Mouse (Mus musculus): Measurements from ENCODE around the gene Gucy2e. TPM values are rescaled to one million over a fixed set of nuclear protein-coding genes. Genes with fewer than 3 reads are reported as not detected.

Gene Gucy2e
- 0.53 and 0.88 TPM in 2 replicates for polyA plus RNA-seq (2015; fragmentation: Nextera tagmentation; extraction: Ambion mirVana)

GRCm38 (mm10) chr11:69236926-69237260 lies at the start of gene Gucy2e:
Gene Gucy2e (minus strand): TSS chr11:69237036.

GRCm38 (mm10) chr11:69197743-69198142 lies 39.1 kb downstream of the Gucy2e start, which contains the start of gene Alox8:
Gene Alox8 (minus strand): TSS chr11:69197843.

Other genes with a start within 250 kb of the Gucy2e start
- 14.4 and 15.8 TPM in 2 replicates for gene Pfas, start 228.6 kb downstream of the Gucy2e start, polyA plus RNA-seq (2015; fragmentation: Nextera tagmentation; extraction: Ambion mirVana)
- 36.9 and 43.6 TPM in 2 replicates for gene Ctc1, start 221.1 kb downstream of the Gucy2e start, polyA plus RNA-seq (2015; fragmentation: Nextera tagmentation; extraction: Ambion mirVana)
- gene Aurkb, start 191.4 kb downstream of the Gucy2e start, polyA plus RNA-seq (2015; fragmentation: Nextera tagmentation; extraction: Ambion mirVana), result 7.9 and 8.5 TPM in 2 replicates
- 30.3 and 31.4 TPM in 2 replicates for gene Borcs6, start 177.3 kb downstream of the Gucy2e start, polyA plus RNA-seq (2015; fragmentation: Nextera tagmentation; extraction: Ambion mirVana)
- gene Tmem107, start 166.2 kb downstream of the Gucy2e start, polyA plus RNA-seq (2015; fragmentation: Nextera tagmentation; extraction: Ambion mirVana), result 30.0 and 35.1 TPM in 2 replicates
- 425 and 492 TPM in 2 replicates for gene Vamp2, start 148.5 kb downstream of the Gucy2e start, polyA plus RNA-seq (2015; fragmentation: Nextera tagmentation; extraction: Ambion mirVana)
- gene Per1, start 141.8 kb downstream of the Gucy2e start, polyA plus RNA-seq (2015; fragmentation: Nextera tagmentation; extraction: Ambion mirVana), result 7.1 and 10.1 TPM in 2 replicates
- gene Hes7, start 116.6 kb downstream of the Gucy2e start, polyA plus RNA-seq (2015; fragmentation: Nextera tagmentation; extraction: Ambion mirVana), result 1.8 and 2.1 TPM in 2 replicates
- 1.3 and 1.4 TPM in 2 replicates for gene 9130213A22Rik, start 114.4 kb downstream of the Gucy2e start, polyA plus RNA-seq (2015; fragmentation: Nextera tagmentation; extraction: Ambion mirVana)
- gene Aloxe3, start 111.1 kb downstream of the Gucy2e start, polyA plus RNA-seq (2015; fragmentation: Nextera tagmentation; extraction: Ambion mirVana), result 9.9 and 11.9 TPM in 2 replicates
- gene Alox12b, start 80.0 kb downstream of the Gucy2e start, polyA plus RNA-seq (2015; fragmentation: Nextera tagmentation; extraction: Ambion mirVana), result 1.4 and 2.0 TPM in 2 replicates
- 2.5 and 3.2 TPM in 2 replicates for gene Alox8, start 39.2 kb downstream of the Gucy2e start, polyA plus RNA-seq (2015; fragmentation: Nextera tagmentation; extraction: Ambion mirVana)
- gene Cntrob, start 86.7 kb upstream of the Gucy2e start, polyA plus RNA-seq (2015; fragmentation: Nextera tagmentation; extraction: Ambion mirVana), result 8.1 and 10.7 TPM in 2 replicates
- gene Trappc1, start 86.9 kb upstream of the Gucy2e start, polyA plus RNA-seq (2015; fragmentation: Nextera tagmentation; extraction: Ambion mirVana), result 174 and 181 TPM in 2 replicates
- 7.3 and 8.1 TPM in 2 replicates for gene Kcnab3, start 89.2 kb upstream of the Gucy2e start, polyA plus RNA-seq (2015; fragmentation: Nextera tagmentation; extraction: Ambion mirVana)
- gene Rnf227, start 103.4 kb upstream of the Gucy2e start, polyA plus RNA-seq (2015; fragmentation: Nextera tagmentation; extraction: Ambion mirVana), result 252 and 273 TPM in 2 replicates
- 49.9 and 63.9 TPM in 2 replicates for gene Chd3, start 132.4 kb upstream of the Gucy2e start, polyA plus RNA-seq (2015; fragmentation: Nextera tagmentation; extraction: Ambion mirVana)
- 189 and 200 TPM in 2 replicates for gene Naa38, start 158.5 kb upstream of the Gucy2e start, polyA plus RNA-seq (2015; fragmentation: Nextera tagmentation; extraction: Ambion mirVana)
- 18.6 and 21.2 TPM in 2 replicates for gene Cyb5d1, start 158.6 kb upstream of the Gucy2e start, polyA plus RNA-seq (2015; fragmentation: Nextera tagmentation; extraction: Ambion mirVana)
- 6.9 and 9.2 TPM in 2 replicates for gene Tmem88, start 161.2 kb upstream of the Gucy2e start, polyA plus RNA-seq (2015; fragmentation: Nextera tagmentation; extraction: Ambion mirVana)
- 21.5 and 23.6 TPM in 2 replicates for gene Kdm6b, start 176.6 kb upstream of the Gucy2e start, polyA plus RNA-seq (2015; fragmentation: Nextera tagmentation; extraction: Ambion mirVana)